Mouse (Mus musculus) neural tube, embryonic 12.5 days (tissue): ENCODE data around the gene Rex1bd. TPM values are rescaled to one million over a fixed set of nuclear protein-coding genes. Genes with fewer than 3 reads are reported as not detected.

Source experiments
- ATAC-seq: fragments of 200-750 bp; cut with Nextera tagmentation; 2 replicates; pipeline ENCODE4 v1.8.0; 2017; ENCODE audit warnings: low read depth, mild to moderate bottlenecking, moderate TSS enrichment, moderate library complexity; ENCODE audit not compliant: low FRiP score
- H3K27ac ChIP-seq: fragments of 300-500 bp; sonication (generic); 2 replicates; pipeline ENCODE4 v1.5.1; 2016
- H3K27me3 ChIP-seq: fragments of 300-500 bp; sonication (generic); replicated peaks from 2 replicates; pipeline ENCODE4 v1.6.1; 2016; ENCODE audit warnings: mild to moderate bottlenecking
- H3K36me3 ChIP-seq: fragments of 300-500 bp; sonication (generic); 2 replicates; pipeline ENCODE4 v1.6.1; 2016; ENCODE audit warnings: mild to moderate bottlenecking
- H3K4me1 ChIP-seq: fragments of 300-500 bp; sonication (generic); 2 replicates; pipeline ENCODE4 v1.6.1; 2016
- H3K4me2 ChIP-seq: fragments of 300-500 bp; sonication (generic); replicated peaks from 2 replicates; pipeline ENCODE4 v1.6.1; 2016; ENCODE audit warnings: mild to moderate bottlenecking
- H3K4me3 ChIP-seq: fragments of 300-500 bp; sonication (generic); 2 replicates; pipeline ENCODE4 v1.5.1; 2016
- H3K9ac ChIP-seq: fragments of 300-500 bp; sonication (generic); 2 replicates; pipeline ENCODE4 v1.6.1; 2016; ENCODE audit warnings: mild to moderate bottlenecking
- H3K9me3 ChIP-seq: fragments of 300-500 bp; sonication (generic); 2 replicates; pipeline ENCODE4 v1.6.1; 2016; ENCODE audit warnings: mild to moderate bottlenecking
- WGBS: fragments of 180-500 bp; shearing (Covaris S2); methylation state at CpG from one replicate; pipeline ENCODE4 v1.1.7; 2016; 5-methylcytosine and 5-hydroxymethylcytosine counted together
- polyA plus RNA-seq: library from polyadenylated mRNA; unstranded; fragments of >200 nt; fragmentation: Nextera tagmentation; extraction: Ambion mirVana; gene quantifications from 2 replicates; pipeline ENCODE4 v1.2.1, GENCODE M21; 2016

Rex1bd gene
- polyA plus RNA-seq, 1 experiment from 2014 or later = 123 TPM

- Histone ChIP-seq H3K9me3 (no peaks in the 10 kb centered on the region), H3K27ac (no peak overlapping the region), H3K4me2 (no peak overlapping the region), H3K4me1 (no peaks in the 10 kb centered on the region), H3K9ac (no peak overlapping the region), H3K36me3 (peaks cover 7% of the 10 kb centered on the region), H3K27me3 (peaks cover 9% of the 10 kb centered on the region), H3K4me3 (no peak overlapping the region)
- 93% methylated on average over 1 of the region's 1 CpGs for WGBS
- ATAC-seq = no peak
Measured at GRCm38 (mm10) chr8:70456996-70457395, 49.6 kb downstream of the Rex1bd start.

Other genes starting within 250 kb of the Rex1bd start
- 94.3 and 99.6 TPM in 2 replicates for gene Homer3, start 223.9 kb downstream of the Rex1bd start, polyA plus RNA-seq
- gene Ddx49, start 204.3 kb downstream of the Rex1bd start, polyA plus RNA-seq = 50.4 and 50.8 TPM in 2 replicates
- gene Cope, start 204.2 kb downstream of the Rex1bd start, polyA plus RNA-seq = 266 and 267 TPM in 2 replicates
- 13.7 and 16.4 TPM in 2 replicates for gene Cers1, start 191.0 kb downstream of the Rex1bd start, polyA plus RNA-seq
- gene Gdf1, start 176.9 kb downstream of the Rex1bd start, polyA plus RNA-seq = 2.3 and 3.9 TPM in 2 replicates
- 29.4 and 31.3 TPM in 2 replicates for gene Upf1, start 153.5 kb downstream of the Rex1bd start, polyA plus RNA-seq
- 0.42 and 0.68 TPM in 2 replicates for gene Comp, start 133.2 kb downstream of the Rex1bd start, polyA plus RNA-seq
- 22.3 and 24.6 TPM in 2 replicates for gene Crtc1, start 67.2 kb downstream of the Rex1bd start, polyA plus RNA-seq
- 20.4 and 22.5 TPM in 2 replicates for gene Klhl26, start 29.8 kb downstream of the Rex1bd start, polyA plus RNA-seq
- gene Tmem59l, start 19.4 kb downstream of the Rex1bd start, polyA plus RNA-seq = 37.9 and 38.3 TPM in 2 replicates
- 1.9 and 4.5 TPM in 2 replicates for gene Crlf1, start 13.6 kb downstream of the Rex1bd start, polyA plus RNA-seq
- gene Uba52, start 4.0 kb upstream of the Rex1bd start, polyA plus RNA-seq = 766 and 781 TPM in 2 replicates
- 349 and 353 TPM in 2 replicates for gene Fkbp8, start 21.0 kb upstream of the Rex1bd start, polyA plus RNA-seq
- 45.5 and 50.3 TPM in 2 replicates for gene Kxd1, start 21.2 kb upstream of the Rex1bd start, polyA plus RNA-seq
- gene Ell, start 32.7 kb upstream of the Rex1bd start, polyA plus RNA-seq = 17.8 and 19.5 TPM in 2 replicates
- 116 TPM in 2 replicates for gene Isyna1, start 87.6 kb upstream of the Rex1bd start, polyA plus RNA-seq
- 139 and 144 TPM in 2 replicates for gene Ssbp4, start 102.1 kb upstream of the Rex1bd start, polyA plus RNA-seq
- 0.68 and 1.3 TPM in 2 replicates for gene Lrrc25, start 109.4 kb upstream of the Rex1bd start, polyA plus RNA-seq
- gene Gdf15, start 125.7 kb upstream of the Rex1bd start, polyA plus RNA-seq = 0.14 TPM in 1 of 2 replicates, not detected in the other
- 181 and 188 TPM in 2 replicates for gene Pgpep1, start 153.6 kb upstream of the Rex1bd start, polyA plus RNA-seq
- 264 and 277 TPM in 2 replicates for gene Lsm4, start 166.5 kb upstream of the Rex1bd start, polyA plus RNA-seq
- gene Jund, start 192.2 kb upstream of the Rex1bd start, polyA plus RNA-seq = 248 and 267 TPM in 2 replicates
- gene Iqcn, start 196.7 kb upstream of the Rex1bd start, polyA plus RNA-seq = 0.06 and 0.16 TPM in 2 replicates
- gene Gm3336, start 211.8 kb upstream of the Rex1bd start, polyA plus RNA-seq = not detected in 2 replicates
- gene Pde4c, start 217.0 kb upstream of the Rex1bd start, polyA plus RNA-seq = 0.19 and 0.41 TPM in 2 replicates
- gene Rab3a, start 247.9 kb upstream of the Rex1bd start, polyA plus RNA-seq = 184 and 199 TPM in 2 replicates